Mouse (Mus musculus): ENCODE measurements around the gene Pcolce.

Gene Pcolce

DNA sequence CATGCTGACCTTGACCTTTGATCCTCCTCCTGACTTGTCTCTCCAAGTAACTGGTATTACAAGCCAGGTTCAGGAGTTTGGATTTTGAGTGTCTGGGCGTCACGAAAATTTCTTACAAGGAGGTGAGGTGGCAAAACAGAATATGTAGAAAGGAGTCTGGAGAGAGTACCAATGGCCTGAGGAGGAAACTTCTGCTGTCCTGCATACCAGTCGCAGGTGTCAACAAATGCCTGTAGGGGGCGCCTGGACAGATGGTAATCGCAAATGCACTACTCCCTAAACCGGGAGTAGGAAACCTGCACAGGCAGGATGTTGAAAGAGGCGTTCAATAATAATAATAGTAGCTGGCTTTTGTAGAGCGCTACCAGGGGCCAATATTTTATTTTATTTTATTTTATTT is 28.6 kb downstream of the Pcolce start:
- DNase-seq = peak; percentile 70 to 79

DNA sequence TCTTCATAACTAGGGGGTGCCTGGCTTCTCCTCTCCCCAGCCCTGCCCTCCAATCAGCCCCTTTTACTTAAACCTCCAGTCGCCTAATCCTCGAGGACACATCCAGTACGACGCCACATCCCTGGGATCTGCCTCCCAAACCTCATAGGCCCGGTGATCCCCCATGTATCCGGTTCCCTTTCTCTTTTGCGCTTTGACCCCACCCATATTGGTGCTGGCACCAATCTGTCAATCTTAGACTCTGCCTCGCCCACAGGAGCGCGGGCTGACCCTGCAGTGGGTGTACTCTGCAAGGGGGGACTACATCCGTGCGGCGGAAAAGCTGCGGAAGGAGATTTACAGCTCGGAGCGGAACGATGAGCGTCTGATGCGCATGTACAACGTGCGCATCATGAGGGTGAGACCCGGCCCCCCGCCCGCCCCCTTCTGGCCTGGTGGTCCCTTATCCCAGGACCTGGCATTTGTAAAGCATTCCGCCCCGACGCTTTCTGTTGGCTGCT is 29.9 kb downstream of the Pcolce start:
- peak; percentile 46 to 72 for DNase-seq

DNA sequence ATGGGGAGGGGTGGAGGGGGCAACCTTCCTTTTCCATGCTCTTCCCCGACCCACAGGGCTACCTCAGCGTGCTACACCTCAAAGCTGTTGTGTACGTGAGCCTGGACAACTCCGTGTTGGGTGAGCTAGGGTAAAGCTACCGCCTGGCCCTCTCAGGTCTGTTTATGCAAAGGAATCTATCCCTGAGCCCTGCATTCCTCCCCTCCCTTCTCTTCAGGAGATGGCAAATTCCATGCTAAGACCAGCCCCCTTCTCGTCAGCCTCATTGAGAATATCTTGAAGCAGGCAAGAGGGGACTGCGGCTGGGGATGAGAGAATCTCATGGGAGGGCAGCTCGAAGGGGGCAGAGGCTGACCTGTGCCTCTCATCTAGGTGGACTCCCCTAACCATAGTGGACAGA is 30.9 kb downstream of the Pcolce start:
- peak in 1 of 2 experiments; percentile 16 for DNase-seq

DNA sequence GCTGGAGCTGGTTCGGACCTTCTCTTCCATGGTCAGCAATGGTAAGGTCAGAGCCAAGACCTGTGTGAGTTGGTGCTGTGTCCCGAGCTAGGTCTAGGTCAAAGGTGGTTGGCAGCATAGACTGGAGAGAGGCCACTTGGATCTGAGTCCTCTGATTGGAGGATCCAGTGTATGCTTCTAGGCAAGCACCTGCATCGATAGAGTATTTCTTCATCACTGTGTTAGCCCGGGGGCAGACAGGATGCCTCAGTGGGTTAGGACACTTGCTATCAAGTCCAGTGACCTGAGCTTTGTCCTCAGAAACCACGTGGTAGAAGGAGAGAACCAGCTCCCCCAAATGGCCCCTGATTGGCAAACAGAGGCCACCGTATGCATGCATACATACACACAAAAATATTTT is 33.3 kb downstream of the Pcolce start:
- no peak for DNase-seq

DNA sequence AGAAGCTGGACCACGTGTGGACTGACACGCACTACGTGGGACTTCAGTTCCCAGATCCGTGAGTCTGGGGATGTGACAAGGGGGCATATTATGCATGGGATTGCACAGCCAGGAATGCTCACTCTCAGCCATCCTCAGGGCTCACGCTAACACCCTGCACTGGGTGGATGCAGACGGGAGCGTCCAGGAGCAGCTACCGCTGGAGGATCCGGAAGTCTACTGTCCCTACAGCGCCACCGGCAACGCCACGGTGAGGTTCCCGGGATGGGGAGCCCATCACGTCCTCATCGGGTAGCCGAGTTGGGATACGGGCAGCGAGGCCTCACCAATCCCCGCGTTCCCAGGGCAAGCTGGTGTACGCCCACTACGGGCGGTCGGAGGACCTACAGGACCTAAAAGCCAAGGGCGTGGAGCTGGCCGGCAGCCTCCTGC is 39.1 kb downstream of the Pcolce start:
- peak; percentile 49 for DNase-seq

DNA sequence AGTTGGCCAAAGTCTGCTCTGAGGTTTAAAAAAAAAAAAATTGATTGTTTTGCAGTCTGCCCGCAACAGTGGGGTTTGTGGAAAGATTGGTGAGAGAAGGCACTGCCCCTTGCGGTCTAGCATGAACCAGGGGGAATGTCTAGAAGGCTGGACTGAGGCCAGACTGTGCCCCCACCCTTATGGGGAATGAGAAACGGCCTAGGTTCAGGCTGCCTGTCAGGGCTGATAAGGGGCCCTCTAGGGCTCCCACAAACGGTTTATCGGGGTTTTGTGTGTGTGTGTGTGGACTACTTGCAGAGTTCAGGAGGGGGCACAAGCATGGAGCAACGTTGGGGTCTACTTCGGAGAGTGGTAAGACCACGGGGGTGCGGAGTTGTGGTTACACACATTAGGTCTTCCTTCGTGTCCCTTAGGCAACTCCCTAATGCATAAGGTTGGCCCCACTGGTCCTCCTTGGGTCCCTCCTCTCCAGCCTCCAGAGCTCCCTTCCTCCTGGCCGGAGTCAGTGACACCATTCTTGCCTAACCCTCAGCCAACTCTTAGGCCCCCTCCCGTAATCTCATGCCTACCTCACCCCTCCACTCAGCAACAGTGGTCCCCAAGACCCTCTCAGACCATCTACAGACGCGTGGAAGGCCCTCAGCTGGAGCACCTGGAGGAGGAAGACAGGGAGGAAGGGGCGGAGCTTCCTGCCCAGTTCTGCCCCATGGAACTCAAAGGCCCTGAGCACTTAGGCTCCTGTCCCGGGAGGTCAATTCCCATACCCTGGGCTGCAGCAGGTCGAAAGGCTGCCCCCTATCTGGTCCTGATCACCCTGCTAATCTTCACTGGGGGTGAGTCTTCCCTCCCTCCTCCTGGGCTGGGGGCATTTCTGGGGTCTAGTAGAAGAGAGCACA is 42.6 kb downstream of the Pcolce start:
- no peak for DNase-seq

DNA sequence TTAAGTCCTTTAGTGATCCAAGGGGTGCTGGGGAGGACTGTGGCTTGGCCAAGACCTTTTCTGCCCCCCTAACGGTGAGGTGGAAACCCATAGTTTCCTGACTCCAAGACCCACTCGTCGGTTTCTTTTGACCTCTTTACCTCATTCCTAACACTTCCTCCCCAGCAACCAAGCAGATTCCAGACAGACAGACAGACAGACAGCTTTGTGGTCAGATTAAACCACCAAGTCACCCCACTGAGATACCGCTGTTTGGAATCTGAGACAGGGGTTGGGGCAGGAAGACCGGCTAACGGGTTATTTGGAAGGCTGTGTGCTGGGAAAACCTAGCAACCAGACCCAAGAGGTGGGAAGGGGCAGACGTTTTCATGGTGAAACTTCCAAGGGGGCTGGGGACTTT is 43.4 kb downstream of the Pcolce start:
- DNase-seq = no peak

DNA sequence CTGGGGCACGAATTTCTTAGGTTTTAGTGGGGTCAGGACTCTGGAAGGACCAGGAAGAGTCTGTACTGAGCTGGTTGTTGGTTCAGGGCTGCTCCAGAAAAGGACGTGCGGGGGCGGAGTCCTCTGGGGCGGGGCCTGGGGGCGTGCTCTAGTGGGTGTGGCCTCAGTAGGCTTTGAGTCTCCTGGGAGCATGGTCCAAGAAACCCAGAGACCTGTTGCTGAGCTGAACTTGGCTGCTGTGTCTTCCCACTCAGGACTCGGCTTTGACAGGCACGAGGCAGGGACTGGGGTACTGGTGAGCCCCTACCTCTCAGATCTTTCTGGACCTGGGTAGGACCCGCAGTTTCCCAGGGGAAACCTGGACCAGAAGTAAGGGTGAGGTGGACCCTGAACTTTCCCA is 43.9 kb downstream of the Pcolce start, which contains the start of gene Tfr2:
Tfr2 (plus strand) TSS at position 176 of the 400 bp plus-strand sequence.
- DNase-seq = peak; percentile 61 to 73

DNA sequence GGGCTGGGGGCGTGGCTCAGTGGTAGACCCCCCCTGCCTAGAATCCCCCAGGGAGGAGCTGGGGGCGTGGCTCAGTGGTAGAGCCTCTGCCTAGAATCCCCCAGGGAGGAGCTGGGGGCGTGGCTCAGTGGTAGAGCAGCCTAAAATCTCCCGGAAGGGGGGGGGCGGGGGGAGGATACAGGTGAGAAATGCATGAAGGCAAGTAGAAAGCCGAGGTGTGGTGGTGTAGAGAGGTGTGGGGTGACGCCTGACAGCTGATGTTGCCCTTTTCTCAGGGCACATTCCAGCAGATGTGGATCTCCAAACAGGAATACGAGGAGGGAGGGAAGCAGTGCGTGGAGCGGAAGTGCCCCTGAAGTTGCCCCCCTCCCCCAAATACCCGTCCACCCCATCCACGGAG is 44.6 kb downstream of the Pcolce start:
- no peak for DNase-seq

DNA sequence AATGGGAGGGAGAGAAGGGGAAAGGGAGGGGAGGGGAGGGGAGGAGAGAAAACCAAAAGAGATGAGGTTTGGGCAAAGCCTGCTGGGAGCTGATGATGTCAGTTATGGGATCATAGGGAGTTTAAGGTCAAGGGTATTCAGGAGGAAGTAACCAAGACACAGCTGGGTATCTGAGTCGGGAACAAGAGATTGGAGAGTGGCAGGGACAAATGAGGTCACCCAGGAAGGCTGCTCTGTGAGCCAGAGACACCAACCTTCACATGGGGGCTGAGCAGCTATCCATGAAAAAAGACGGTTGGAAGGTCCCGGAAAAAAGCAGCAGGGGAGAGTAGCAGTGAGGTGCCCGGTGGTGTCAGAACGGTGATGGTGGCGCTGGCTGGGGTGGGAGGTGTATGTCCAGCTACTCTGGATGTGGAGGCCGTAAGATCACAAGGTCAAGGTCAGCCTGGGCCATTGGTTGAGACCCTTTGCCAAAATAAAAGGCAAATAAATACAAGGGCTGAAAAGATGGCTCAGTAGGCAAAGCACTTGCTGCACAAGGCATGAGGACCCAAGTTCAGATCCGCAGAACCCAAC is 45.3 kb downstream of the Pcolce start:
- DNase-seq = no peak

DNA sequence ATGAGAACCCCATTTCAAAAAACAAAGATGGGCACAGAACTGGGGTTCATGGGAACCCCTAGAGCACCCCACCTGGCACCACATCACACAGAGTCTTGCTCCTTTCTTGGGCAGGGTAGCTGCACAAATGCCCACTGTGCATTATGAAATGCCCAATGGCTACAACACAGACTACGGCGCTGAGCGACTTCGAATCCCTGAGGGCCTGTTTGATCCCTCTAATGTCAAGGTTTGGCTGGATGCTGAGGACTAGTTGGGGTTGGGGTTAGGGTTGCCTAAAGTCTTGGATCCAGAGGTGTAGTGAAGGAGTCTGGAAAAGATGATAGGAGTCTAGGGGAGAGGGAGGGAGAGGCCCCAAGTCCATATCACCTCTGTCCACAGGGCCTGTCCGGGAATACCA is 47.2 kb downstream of the Pcolce start:
- DNase-seq = no peak

DNA sequence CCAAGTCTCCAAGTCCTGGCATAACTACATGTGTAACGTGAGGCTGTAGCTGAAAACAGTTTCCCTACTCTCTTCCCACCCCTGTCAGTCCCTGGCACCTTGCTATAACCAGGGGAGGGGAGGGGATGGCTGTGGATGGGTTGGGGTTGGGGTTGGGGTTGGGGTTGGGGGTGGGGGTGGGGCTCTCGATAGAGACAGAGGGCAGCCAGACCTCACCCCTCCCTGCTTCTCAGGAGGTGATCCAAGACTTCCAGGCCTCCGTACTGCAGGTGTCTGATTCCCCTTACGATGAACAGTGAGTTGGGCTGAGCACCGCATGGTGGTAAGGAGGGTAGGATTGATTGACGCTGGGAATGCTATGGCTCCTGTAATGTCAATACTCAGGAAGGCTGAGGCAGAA is 47.8 kb downstream of the Pcolce start:
- no peak for DNase-seq

DNA sequence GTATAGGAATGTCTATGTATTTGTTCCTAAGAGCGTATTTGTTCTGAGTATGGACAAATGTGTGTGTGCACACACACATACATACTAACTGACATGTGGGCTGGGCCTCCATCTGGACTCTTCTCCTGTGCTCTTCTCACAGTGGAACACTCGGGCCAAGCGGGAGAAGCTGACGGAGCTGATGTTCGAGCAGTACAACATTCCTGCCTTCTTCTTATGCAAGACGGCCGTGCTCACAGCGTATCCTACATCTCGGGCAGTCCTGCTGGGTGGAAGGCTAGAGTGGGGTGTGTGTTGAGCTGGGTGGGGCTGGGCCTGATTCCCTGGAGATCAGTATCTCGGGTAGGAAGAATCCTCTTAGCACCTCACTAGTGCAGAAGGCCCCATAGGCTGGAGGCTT is 50.6 kb downstream of the Pcolce start:
- DNase-seq = no peak

DNA sequence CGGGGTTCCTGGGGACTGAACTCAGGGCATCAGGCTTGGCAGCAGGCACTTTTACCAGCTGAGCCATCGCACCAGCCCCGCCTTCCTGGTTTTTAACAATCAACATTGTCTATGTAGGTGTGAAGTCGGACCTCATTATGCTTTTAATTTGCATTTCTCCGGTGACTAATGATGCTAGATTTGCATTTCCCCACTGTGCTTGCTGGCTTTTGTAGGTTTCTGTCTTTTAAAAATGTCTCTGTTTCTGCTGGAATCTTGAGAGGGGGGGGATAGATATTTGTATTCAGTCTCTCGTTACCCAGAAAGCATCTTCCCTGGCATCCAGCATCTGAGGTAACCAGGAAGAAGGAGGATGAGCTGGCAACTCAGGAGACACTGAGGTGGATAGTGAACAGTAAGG is 52.0 kb downstream of the Pcolce start:
- no peak for DNase-seq

Measured in lung, postnatal 4 days (tissue).